Mouse (Mus musculus): ENCODE measurements around the gene Rprd1b.

DNA sequence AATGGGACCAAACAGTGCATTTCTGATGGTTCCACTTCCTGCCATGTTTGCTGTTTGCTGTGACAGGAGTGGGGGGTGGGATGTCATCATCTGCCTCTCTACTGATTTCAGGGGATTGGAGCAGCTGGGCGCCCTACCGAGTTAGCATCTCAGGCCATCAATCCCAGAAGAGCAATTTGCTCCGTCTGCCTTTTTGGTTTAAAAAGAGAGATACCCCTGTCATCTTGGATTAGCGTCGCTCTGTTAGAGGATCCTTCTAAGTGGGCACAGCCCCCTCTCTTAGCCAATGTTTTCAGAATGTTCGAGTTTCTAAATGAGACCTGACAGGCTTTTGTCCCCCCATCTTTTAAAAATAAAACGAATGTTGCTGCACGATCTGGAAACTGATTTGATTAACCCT, 129.4 kb downstream of the Rprd1b start:
- no peak for TF ChIP-seq POLR2A (IDR thresholded peaks at IDR 0.05; ENCODE audit: insufficient read length, low read depth)
- TF ChIP-seq POLR2AphosphoS2 (IDR thresholded peaks at IDR 0.05; ENCODE audit: insufficient read length, low read depth): no peak
- no peak for TF ChIP-seq REST (IDR thresholded peaks at IDR 0.05; ENCODE audit: insufficient read depth, insufficient read length)
- no peak for TF ChIP-seq E2F4 (IDR thresholded peaks at IDR 0.05; ENCODE audit: insufficient read depth)
- TF ChIP-seq TCF12 (IDR thresholded peaks at IDR 0.05; ENCODE audit: insufficient read depth, poor library complexity, severe bottlenecking): no peak
- TF ChIP-seq USF1 (IDR thresholded peaks at IDR 0.05; ENCODE audit: low read depth): no peak
- TF ChIP-seq MAX (IDR thresholded peaks at IDR 0.05; ENCODE audit: low read depth): no peak
- no peak for TF ChIP-seq CEBPB (IDR thresholded peaks at IDR 0.05; ENCODE audit: insufficient read depth, poor library complexity, severe bottlenecking)
- TF ChIP-seq MYOG (IDR thresholded peaks at IDR 0.05; ENCODE audit: control insufficient read depth in 1 of 3, insufficient read depth in 1 of 3, insufficient read length in 2 of 3, low read depth in 2 of 3): no peak
- no peak for TF ChIP-seq MYOD1 (IDR thresholded peaks at IDR 0.05; ENCODE audit: control insufficient read depth in 1 of 3, insufficient read length in 2 of 3, low read depth in 2 of 3)
- no peak for TF ChIP-seq SRF (IDR thresholded peaks at IDR 0.05; ENCODE audit: control insufficient read depth, insufficient read length, low read depth)
